Mouse (Mus musculus): ENCODE measurements around the gene Rcor3. TPM values are rescaled to one million over a fixed set of nuclear protein-coding genes. Genes with fewer than 3 reads are reported as not detected.

Rcor3 gene
- total RNA-seq, 2 experiments from 2014 or later: 21.0 to 21.9 TPM

- intact Hi-C loops (cut with DNase I): no loop called here
- DNase-seq: no peak
Measured at GRCm38 (mm10) chr1:192076101-192076500, 61.8 kb downstream of the Rcor3 start.

GRCm38 (mm10) chr1:192074824-192075223, 63.0 kb downstream of the Rcor3 start:
- intact Hi-C loops (cut with DNase I): no loop called here
- no peak for DNase-seq

- DNase-seq: peak in 1 of 2 experiments; percentile 44
Measured at GRCm38 (mm10) chr1:192072426-192072825, 65.4 kb downstream of the Rcor3 start.

GRCm38 (mm10) chr1:192070618-192071051, 67.2 kb downstream of the Rcor3 start:
- intact Hi-C loops (cut with DNase I): no loop called here
- no peak for DNase-seq

More at GRCm38 (mm10) chr1:192072426-192072825, 65.4 kb downstream of the Rcor3 start:
- intact Hi-C loops (cut with DNase I): no loop called here

- intact Hi-C loops (cut with DNase I): no loop called here
- no peak for DNase-seq
Measured at GRCm38 (mm10) chr1:192069971-192070591, 67.8 kb downstream of the Rcor3 start.

- intact Hi-C loops (cut with DNase I): no loop called here
- DNase-seq: no peak
Measured at GRCm38 (mm10) chr1:192068188-192068587, 69.7 kb downstream of the Rcor3 start.

- intact Hi-C loops (cut with DNase I): no loop called here
- no peak for DNase-seq
Measured at GRCm38 (mm10) chr1:192066956-192067355, 70.9 kb downstream of the Rcor3 start.

- intact Hi-C loops (cut with DNase I): no loop called here
- no peak for DNase-seq
Measured at GRCm38 (mm10) chr1:192063209-192063946, 74.5 kb downstream of the Rcor3 start.

GRCm38 (mm10) chr1:192062682-192063081, 75.2 kb downstream of the Rcor3 start:
- intact Hi-C loops (cut with DNase I): no loop called here
- DNase-seq: no peak

GRCm38 (mm10) chr1:192061666-192062306, 76.1 kb downstream of the Rcor3 start:
- DNase-seq: peak; percentile 49 to 74
- intact Hi-C loops (cut with DNase I): no loop called here

- DNase-seq: no peak
- intact Hi-C loops (cut with DNase I): no loop called here
Measured at GRCm38 (mm10) chr1:192058911-192059310, 79.0 kb downstream of the Rcor3 start.

GRCm38 (mm10) chr1:192053726-192054125, 84.1 kb downstream of the Rcor3 start:
- intact Hi-C loops (cut with DNase I): no loop called here
- no peak for DNase-seq

GRCm38 (mm10) chr1:192052986-192053385, 84.9 kb downstream of the Rcor3 start:
- no peak for DNase-seq

GRCm38 (mm10) chr1:192052461-192052860, 85.4 kb downstream of the Rcor3 start:
- no peak for DNase-seq
- intact Hi-C loops (cut with DNase I): no loop called here

More at GRCm38 (mm10) chr1:192052986-192053385, 84.9 kb downstream of the Rcor3 start:
- intact Hi-C loops (cut with DNase I): no loop called here

Other genes starting within 250 kb of the Rcor3 start
- gene Slc30a1, start 231.3 kb downstream of the Rcor3 start, total RNA-seq (2021): 1 to 10 TPM; 5.6 to 7.7 TPM
- gene Rd3, start 160.7 kb downstream of the Rcor3 start, total RNA-seq (2021): under 1 TPM in 1 of 2 experiments, not detected in 1; 0.08 TPM
- gene Traf5, start 45.5 kb downstream of the Rcor3 start, total RNA-seq (2021): 1 to 10 TPM; 2.9 to 3.0 TPM
- gene Kcnh1, start 52.7 kb upstream of the Rcor3 start, total RNA-seq (2021): not detected

Measured in gastrocnemius, postnatal 36 days (tissue).